Mouse (Mus musculus): ENCODE data around the gene Akr1c13. TPM values are rescaled to one million over a fixed set of nuclear protein-coding genes. Genes with fewer than 3 reads are reported as not detected.
A peak's percentile ranks its signal among the peaks of the same experiment; 100 is the strongest.
"Not testable (repeated sequence)": the region's sequence is repeated elsewhere in the genome, so short reads cannot be mapped to it uniquely, and the experiment has no call there.

Gene Akr1c13
- total and polyA plus RNA-seq, 2 experiments from 2014 or later = 1.6 TPM; not detected in 1

GRCm38 (mm10) chr13:4168006-4168405 is 22.9 kb upstream of the Akr1c13 start:
- H3K9ac ChIP-seq (replicated peaks; ENCODE audit: low read depth, low read length) = no peak overlapping the region
- no peak overlapping the region for H3K4me3 ChIP-seq (ENCODE audit: low read depth, low read length)
- no peak for TF ChIP-seq CTCF (IDR thresholded peaks at IDR 0.05; ENCODE audit: low read depth)
- no peak for TF ChIP-seq EP300 (IDR thresholded peaks at IDR 0.05; ENCODE audit: low read depth)
- no peaks in the 10 kb centered on the region for H3K36me3 ChIP-seq (replicated peaks; ENCODE audit: control insufficient read depth, insufficient read depth, low read length)
- ATAC-seq (ENCODE audit: insufficient read depth, low read depth) (no peak), DNase-seq (ENCODE audit: low spot score) (no peak)
- no peaks in the 10 kb centered on the region for H3K9me3 ChIP-seq (replicated peaks; ENCODE audit: control insufficient read depth, low read length)
- H3K27ac ChIP-seq (ENCODE audit: low read depth) = no peak overlapping the region
- WGBS = 35% methylated on average over 1 of the region's 1 CpGs
- H3K4me2 ChIP-seq (ENCODE audit: low read depth, low read length) = no peak overlapping the region
- H3K27me3 ChIP-seq (ENCODE audit: control insufficient read depth, insufficient read depth, low read length) = no peaks in the 10 kb centered on the region
- H3K4me1 ChIP-seq (ENCODE audit: control insufficient read depth, insufficient read depth) = no peaks in the 10 kb centered on the region

DNA sequence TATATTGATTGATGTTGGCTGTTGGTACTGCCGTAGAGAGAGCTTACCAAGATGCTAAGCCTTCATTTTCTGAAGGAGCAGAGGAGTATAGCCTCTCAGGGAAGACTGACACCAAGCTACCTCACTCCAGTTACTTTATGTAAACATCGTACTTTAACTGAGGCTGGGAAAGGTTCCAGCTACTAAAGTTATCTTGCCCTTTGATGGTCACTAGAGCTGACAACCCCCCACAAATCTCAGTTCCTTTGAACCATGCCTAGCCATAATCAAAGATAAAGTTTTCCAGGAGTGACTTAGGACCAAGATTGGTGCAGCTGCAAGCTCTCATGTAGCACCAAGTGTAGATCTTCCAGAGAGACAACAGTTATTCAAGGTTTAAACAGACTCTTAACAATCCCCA is 18.0 kb upstream of the Akr1c13 start:
- H3K27ac ChIP-seq (ENCODE audit: low read depth) = no peak overlapping the region
- H3K27me3 ChIP-seq (ENCODE audit: control insufficient read depth, insufficient read depth, low read length) = no peaks in the 10 kb centered on the region
- no peaks in the 10 kb centered on the region for H3K36me3 ChIP-seq (replicated peaks; ENCODE audit: control insufficient read depth, insufficient read depth, low read length)
- no peak overlapping the region for H3K4me3 ChIP-seq (ENCODE audit: low read depth, low read length)
- no peak overlapping the region for H3K4me2 ChIP-seq (ENCODE audit: low read depth, low read length)
- no peak overlapping the region for H3K9ac ChIP-seq (replicated peaks; ENCODE audit: low read depth, low read length)
- WGBS = 21% methylated on average over 2 of the region's 2 CpGs
- DNase-seq (ENCODE audit: low spot score) (no peak), ATAC-seq (ENCODE audit: insufficient read depth, low read depth) (no peak)
- TF ChIP-seq EP300 (IDR thresholded peaks at IDR 0.05; ENCODE audit: low read depth) = no peak
- no peak for TF ChIP-seq CTCF (IDR thresholded peaks at IDR 0.05; ENCODE audit: low read depth)
- H3K4me1 ChIP-seq (ENCODE audit: control insufficient read depth, insufficient read depth) = no peaks in the 10 kb centered on the region
- H3K9me3 ChIP-seq (replicated peaks; ENCODE audit: control insufficient read depth, low read length) = no peaks in the 10 kb centered on the region

GRCm38 (mm10) chr13:4181321-4181720 is 9.6 kb upstream of the Akr1c13 start:
- H3K36me3 ChIP-seq (replicated peaks; ENCODE audit: control insufficient read depth, insufficient read depth, low read length); H3K9me3 ChIP-seq (replicated peaks; ENCODE audit: control insufficient read depth, low read length); DNase-seq (ENCODE audit: low spot score); H3K4me2 ChIP-seq (ENCODE audit: low read depth, low read length); ATAC-seq (ENCODE audit: insufficient read depth, low read depth); H3K27me3 ChIP-seq (ENCODE audit: control insufficient read depth, insufficient read depth, low read length); H3K9ac ChIP-seq (replicated peaks; ENCODE audit: low read depth, low read length); H3K4me1 ChIP-seq (ENCODE audit: control insufficient read depth, insufficient read depth); H3K27ac ChIP-seq (ENCODE audit: low read depth); H3K4me3 ChIP-seq (ENCODE audit: low read depth, low read length): not testable (repeated sequence)
- WGBS = 85% methylated on average over 4 of the region's 4 CpGs

GRCm38 (mm10) chr13:4183116-4183515 is 7.8 kb upstream of the Akr1c13 start:
- Histone ChIP-seq H3K4me1 (ENCODE audit: control insufficient read depth, insufficient read depth) (no peaks in the 10 kb centered on the region), H3K27me3 (ENCODE audit: control insufficient read depth, insufficient read depth, low read length) (no peaks in the 10 kb centered on the region), H3K9me3 (replicated peaks; ENCODE audit: control insufficient read depth, low read length) (0 out of 2 replicates have a peak, but pooled peaks cover 5% of the 10 kb centered on the region), H3K4me2 (ENCODE audit: low read depth, low read length) (peak overlapping the region; percentile 28; the same call in 1 of the 2 replicates), H3K27ac (ENCODE audit: low read depth) (no peak overlapping the region), H3K4me3 (ENCODE audit: low read depth, low read length) (no peak overlapping the region), H3K9ac (replicated peaks; ENCODE audit: low read depth, low read length) (no peak overlapping the region), H3K36me3 (replicated peaks; ENCODE audit: control insufficient read depth, insufficient read depth, low read length) (no peaks in the 10 kb centered on the region)
- DNase-seq (ENCODE audit: low spot score) = no peak
- 63% methylated on average over 9 of the region's 9 CpGs for WGBS
- no peak; the same call in 1 of the 2 replicates for ATAC-seq (ENCODE audit: insufficient read depth, low read depth)
- TF ChIP-seq EP300 (IDR thresholded peaks at IDR 0.05; ENCODE audit: low read depth) (no peak), CTCF (IDR thresholded peaks at IDR 0.05; ENCODE audit: low read depth) (no peak)

GRCm38 (mm10) chr13:4186641-4187411 is 4.1 kb upstream of the Akr1c13 start:
- 77% methylated on average over 7 of the region's 7 CpGs for WGBS
- peak; percentile 24 for TF ChIP-seq CTCF (IDR thresholded peaks at IDR 0.05; ENCODE audit: low read depth)
- not testable (repeated sequence) for H3K4me2 ChIP-seq (ENCODE audit: low read depth, low read length); H3K27ac ChIP-seq (ENCODE audit: low read depth); H3K9ac ChIP-seq (replicated peaks; ENCODE audit: low read depth, low read length); H3K4me1 ChIP-seq (ENCODE audit: control insufficient read depth, insufficient read depth); ATAC-seq (ENCODE audit: insufficient read depth, low read depth); H3K27me3 ChIP-seq (ENCODE audit: control insufficient read depth, insufficient read depth, low read length); DNase-seq (ENCODE audit: low spot score); H3K36me3 ChIP-seq (replicated peaks; ENCODE audit: control insufficient read depth, insufficient read depth, low read length); H3K9me3 ChIP-seq (replicated peaks; ENCODE audit: control insufficient read depth, low read length); H3K4me3 ChIP-seq (ENCODE audit: low read depth, low read length)

DNA sequence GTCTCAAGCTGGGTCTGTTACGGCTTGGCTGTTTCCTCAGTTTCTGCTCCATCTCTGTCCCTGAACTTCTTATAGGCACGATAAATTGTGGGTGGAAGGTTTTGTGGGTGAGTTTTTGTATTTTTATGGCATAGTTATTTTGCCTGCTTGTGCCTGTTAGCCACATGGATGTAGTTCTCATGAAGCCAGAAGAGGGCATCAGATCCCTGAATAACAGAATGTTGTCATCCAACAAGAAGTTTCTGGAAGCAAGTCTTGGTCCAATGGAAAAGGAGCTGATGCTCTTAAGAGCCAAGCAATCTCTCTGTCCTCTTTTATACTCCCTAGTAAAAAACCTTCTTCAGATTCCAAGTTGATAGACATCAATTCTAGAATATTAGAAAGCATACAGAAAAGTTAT is 2.8 kb upstream of the Akr1c13 start:
- ATAC-seq (ENCODE audit: insufficient read depth, low read depth) (no peak), DNase-seq (ENCODE audit: low spot score) (peak; percentile 16)
- Histone ChIP-seq H3K9me3 (replicated peaks; ENCODE audit: control insufficient read depth, low read length) (no peaks in the 10 kb centered on the region), H3K9ac (replicated peaks; ENCODE audit: low read depth, low read length) (no peak overlapping the region), H3K4me3 (ENCODE audit: low read depth, low read length) (no peak overlapping the region), H3K4me1 (ENCODE audit: control insufficient read depth, insufficient read depth) (no peaks in the 10 kb centered on the region), H3K36me3 (replicated peaks; ENCODE audit: control insufficient read depth, insufficient read depth, low read length) (no peaks in the 10 kb centered on the region), H3K27ac (ENCODE audit: low read depth) (no peak overlapping the region), H3K4me2 (ENCODE audit: low read depth, low read length) (no peak overlapping the region), H3K27me3 (ENCODE audit: control insufficient read depth, insufficient read depth, low read length) (no peaks in the 10 kb centered on the region)
- 70% methylated on average over 2 of the region's 2 CpGs for WGBS
- TF ChIP-seq CTCF (IDR thresholded peaks at IDR 0.05; ENCODE audit: low read depth) (peak; percentile 46), EP300 (IDR thresholded peaks at IDR 0.05; ENCODE audit: low read depth) (no peak)
